Mouse (Mus musculus) kidney, adult 2 months (tissue): ENCODE results near the gene Tec. TPM values are rescaled to one million over a fixed set of nuclear protein-coding genes. Genes with fewer than 3 reads are reported as not detected.

Source experiments
- DNase-seq: peaks from one replicate; pipeline ENCODE4 v3.0.0; 2021
- H3K27ac ChIP-seq: fragments of 200-500 bp; 2 replicates; pipeline ENCODE4 v1.5.1; 2012; ENCODE audit warnings: low read depth, low read length, control low read depth, inconsistent platforms; ENCODE audit not compliant: insufficient read depth
- H3K27me3 ChIP-seq: fragments of 200-500 bp; replicated peaks from 2 replicates; pipeline ENCODE4 v1.6.1; 2012; ENCODE audit warnings: mild to moderate bottlenecking, moderate library complexity, low read length, inconsistent platforms; ENCODE audit not compliant: control insufficient read depth, insufficient read depth
- H3K36me3 ChIP-seq: fragments of 200-500 bp; 2 replicates; pipeline ENCODE4 v1.6.1; 2012; ENCODE audit warnings: mild to moderate bottlenecking, moderate library complexity, low read length, inconsistent platforms; ENCODE audit not compliant: control insufficient read depth, insufficient read depth
- H3K4me1 ChIP-seq: fragments of 200-500 bp; 2 replicates; pipeline ENCODE4 v1.6.1; 2011; ENCODE audit warnings: low read length; ENCODE audit not compliant: control insufficient read depth, insufficient read depth
- H3K4me3 ChIP-seq: fragments of 200-500 bp; 2 replicates; pipeline ENCODE4 v1.5.1; 2011; ENCODE audit warnings: mild to moderate bottlenecking, low read depth, low read length, control low read depth; ENCODE audit not compliant: insufficient read depth
- CTCF ChIP-seq: fragments of 200-500 bp; conservative IDR thresholded peaks from 2 replicates; pipeline ENCODE4 v1.5.1; 2011; ENCODE audit warnings: low read depth, mild to moderate bottlenecking, control low read depth, low read length, moderate library complexity, mixed read lengths; ENCODE audit not compliant: insufficient read depth, insufficient read length
- POLR2A ChIP-seq: fragments of 200-500 bp; IDR thresholded peaks from one replicate; pipeline ENCODE4 v1.6.1; 2011; ENCODE audit warnings: low read depth, low read length, control low read depth
- WGBS: fragments of 180-500 bp; shearing (Covaris S2); methylation state at CpG from one replicate; pipeline ENCODE4 v1.1.7; 2018; 5-methylcytosine and 5-hydroxymethylcytosine counted together
- polyA plus RNA-seq: library from polyadenylated mRNA; depleted of rRNA; stranded (reverse); fragments of >200 nt; gene quantifications from 2 replicates; pipeline ENCODE4 v1.2.3, GENCODE M21; 2012

Gene Tec
- polyA plus RNA-seq, 1 experiment = 8.1 TPM

DNA sequence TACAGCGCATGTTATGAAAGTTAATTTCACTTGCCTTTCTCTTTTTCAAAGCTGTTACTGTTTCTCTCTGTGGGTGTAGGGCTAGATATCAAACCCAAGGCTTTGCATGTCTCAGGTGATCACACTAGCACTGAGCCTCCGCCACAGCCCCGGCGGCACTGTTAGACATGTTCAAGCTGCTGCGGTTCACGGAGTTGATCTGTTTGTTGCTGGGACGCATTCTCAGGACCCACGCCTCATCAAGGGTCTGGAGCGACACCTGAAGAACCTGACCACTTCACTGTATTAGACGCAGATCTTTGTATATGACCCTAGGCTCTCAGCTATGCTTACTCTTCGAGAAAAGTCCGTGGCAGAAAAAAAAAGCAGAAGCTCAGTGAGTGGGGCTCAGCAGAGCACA, 10.0 kb downstream of the Tec start:
- Histone ChIP-seq H3K36me3 (no peaks in the 10 kb centered on the region), H3K27ac (no peak overlapping the region), H3K4me3 (no peak overlapping the region), H3K27me3 (no peaks in the 10 kb centered on the region), H3K4me1 (peaks cover 8% of the 10 kb centered on the region)
- no peak for DNase-seq
- TF ChIP-seq POLR2A (no peak), CTCF (no peak)
- 92% methylated on average over 12 of the region's 12 CpGs for WGBS

DNA sequence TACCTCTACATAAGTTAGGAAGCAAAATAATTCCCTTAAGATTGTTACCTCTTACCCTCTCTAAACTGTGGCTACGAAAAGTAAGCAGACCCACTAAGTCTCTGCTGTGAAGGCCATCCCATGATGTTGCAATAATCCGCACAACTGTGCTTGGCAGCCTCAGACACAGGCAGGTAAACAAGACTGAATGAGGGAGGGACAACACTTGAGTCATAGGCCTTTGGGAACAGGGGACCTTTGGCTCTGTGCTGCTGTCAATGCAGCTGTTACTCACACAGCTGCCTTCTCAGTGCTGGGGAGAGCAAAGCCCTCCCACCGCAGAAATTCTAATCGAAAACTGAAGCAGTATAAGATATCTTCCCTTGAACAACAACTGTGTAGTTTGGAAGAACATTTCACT, 10.5 kb downstream of the Tec start:
- Histone ChIP-seq H3K27ac (no peak overlapping the region), H3K4me3 (no peak overlapping the region), H3K4me1 (peaks cover 7% of the 10 kb centered on the region), H3K27me3 (no peaks in the 10 kb centered on the region), H3K36me3 (no peaks in the 10 kb centered on the region)
- TF ChIP-seq POLR2A (no peak), CTCF (no peak)
- DNase-seq = no peak
- WGBS = 73% methylated on average over 4 of the region's 4 CpGs

DNA sequence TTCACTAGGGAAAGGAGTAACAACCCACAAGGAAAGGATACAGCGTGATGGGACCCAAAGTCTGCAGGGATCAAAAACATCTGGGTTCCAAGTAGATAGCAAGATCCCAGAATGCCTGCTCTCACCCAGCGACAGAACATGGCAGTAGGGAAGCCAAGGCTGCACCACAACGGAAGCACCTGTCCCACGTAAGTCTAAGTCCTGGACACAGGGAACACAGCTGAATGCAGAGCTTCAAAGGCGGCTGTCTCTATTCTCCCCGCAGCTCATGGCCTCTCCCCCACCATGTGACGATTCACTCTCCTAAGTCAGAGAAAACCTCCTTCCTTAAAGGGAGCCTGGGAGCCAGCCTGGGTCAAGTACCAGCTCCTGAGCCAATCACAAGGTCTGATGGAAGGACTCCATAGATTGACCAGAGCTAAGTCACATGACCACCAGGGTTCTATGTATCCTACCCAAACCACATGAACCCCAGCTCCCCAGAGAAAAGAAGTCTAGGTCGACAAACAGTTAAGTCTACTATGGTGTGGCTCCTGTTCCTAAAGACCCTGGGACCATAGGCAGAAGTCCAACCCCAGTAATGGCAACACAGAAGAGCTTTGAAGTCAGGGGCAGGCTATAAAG, 11.9 kb downstream of the Tec start:
- H3K27ac ChIP-seq = no peak overlapping the region
- H3K4me3 ChIP-seq = no peak overlapping the region
- H3K4me1 ChIP-seq = peaks cover 5% of the 10 kb centered on the region
- 86% methylated on average over 8 of the region's 8 CpGs for WGBS
- TF ChIP-seq CTCF (no peak), POLR2A (no peak)
- H3K36me3 ChIP-seq = no peaks in the 10 kb centered on the region
- no peak for DNase-seq
- H3K27me3 ChIP-seq = no peaks in the 10 kb centered on the region

DNA sequence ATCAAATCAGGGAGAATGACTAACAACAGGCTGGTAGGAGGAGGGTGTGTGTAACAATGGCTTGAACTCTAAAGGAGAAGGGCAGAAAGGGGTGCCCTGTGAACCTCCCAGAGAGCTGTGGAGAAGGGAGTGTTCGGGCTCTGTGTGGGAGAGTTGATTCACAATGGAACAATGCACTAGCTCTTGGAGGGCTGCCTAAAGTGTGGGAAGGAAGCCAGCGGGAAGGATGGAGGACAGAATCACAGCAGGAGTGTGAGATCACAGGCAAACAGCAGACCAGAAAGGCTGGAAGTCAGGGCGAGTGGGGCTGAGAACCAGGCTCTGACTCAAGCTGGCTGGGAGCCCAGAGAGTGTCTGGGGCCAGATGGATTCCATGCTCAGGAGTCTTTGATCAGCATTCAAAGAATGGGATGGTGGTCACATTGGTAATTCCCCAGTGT, 12.6 kb downstream of the Tec start:
- no peak for TF ChIP-seq POLR2A
- no peak for TF ChIP-seq CTCF
- Histone ChIP-seq H3K4me1 (peaks cover 4% of the 10 kb centered on the region), H3K27me3 (no peaks in the 10 kb centered on the region), H3K4me3 (no peak overlapping the region), H3K27ac (no peak overlapping the region), H3K36me3 (no peaks in the 10 kb centered on the region)
- peak; percentile 71 for DNase-seq
- WGBS = 29% methylated on average over 3 of the region's 3 CpGs

DNA sequence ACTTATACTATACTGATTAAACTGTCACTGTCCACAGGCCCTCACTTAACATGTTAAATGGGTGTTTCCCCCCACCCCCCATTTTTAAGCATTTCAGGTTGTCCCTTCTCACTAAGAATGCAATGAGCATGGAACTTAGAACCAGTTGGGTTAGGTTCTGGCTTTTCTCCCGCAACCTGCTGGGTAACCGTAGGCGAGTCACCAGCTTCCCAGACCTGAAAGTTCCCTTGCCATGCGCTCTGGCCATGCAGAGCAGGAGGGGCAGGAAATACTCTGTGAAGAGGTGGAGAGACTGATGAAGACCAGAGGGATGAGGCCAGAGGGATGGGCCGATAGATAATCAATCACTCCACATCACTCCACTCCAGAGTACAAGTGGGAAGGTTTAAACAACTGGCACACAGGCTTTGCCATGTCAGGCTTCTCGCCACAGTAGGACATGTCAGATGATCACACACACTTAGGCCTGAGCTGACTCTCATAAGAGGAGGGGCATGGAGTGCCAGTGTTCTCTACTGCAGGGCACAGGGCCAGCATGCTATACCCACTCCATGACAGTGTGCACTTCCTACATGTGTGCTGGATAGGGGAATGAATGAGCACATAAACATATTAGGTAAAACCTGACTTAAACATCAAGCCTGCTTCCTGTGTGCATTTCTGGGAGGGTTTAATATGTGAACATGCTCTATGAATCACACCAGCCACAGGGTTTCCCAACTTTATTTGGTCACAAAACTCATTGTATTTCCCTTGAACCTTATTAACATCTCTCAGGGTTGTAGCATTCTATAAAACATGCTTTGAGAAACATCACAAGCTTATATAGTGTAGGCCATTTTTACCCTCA, 13.9 kb downstream of the Tec start:
- WGBS = 86% methylated on average over 6 of the region's 6 CpGs
- no peak for TF ChIP-seq POLR2A
- TF ChIP-seq CTCF = no peak
- H3K27ac ChIP-seq = no peak overlapping the region
- no peaks in the 10 kb centered on the region for H3K36me3 ChIP-seq
- no peak for DNase-seq
- H3K4me3 ChIP-seq = no peak overlapping the region
- H3K4me1 ChIP-seq = peaks cover 4% of the 10 kb centered on the region
- H3K27me3 ChIP-seq = no peaks in the 10 kb centered on the region

DNA sequence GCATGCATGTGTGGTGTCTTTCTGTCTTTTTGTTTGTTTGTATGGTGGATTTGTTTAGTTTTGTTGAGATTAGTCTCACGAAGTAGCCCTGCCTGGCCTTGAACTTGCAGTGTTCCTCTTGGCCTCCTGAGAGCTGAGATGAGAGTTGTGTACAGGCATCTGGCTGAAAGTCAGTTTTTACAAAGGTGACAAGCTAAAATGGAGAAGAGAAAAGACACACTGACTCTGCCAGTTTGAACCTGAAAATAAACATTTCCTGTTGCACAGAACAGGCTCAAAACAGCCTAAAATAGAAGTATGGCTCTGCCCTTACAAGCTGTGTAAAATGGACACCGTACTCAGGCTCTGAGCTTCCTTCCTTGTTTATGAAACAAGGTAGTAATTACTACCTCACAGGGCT, 14.9 kb downstream of the Tec start:
- 70% methylated on average over 2 of the region's 2 CpGs for WGBS
- TF ChIP-seq POLR2A (no peak), CTCF (no peak)
- Histone ChIP-seq H3K4me3 (no peak overlapping the region), H3K4me1 (peaks cover 4% of the 10 kb centered on the region), H3K27ac (no peak overlapping the region), H3K27me3 (no peaks in the 10 kb centered on the region), H3K36me3 (no peaks in the 10 kb centered on the region)
- no peak for DNase-seq

DNA sequence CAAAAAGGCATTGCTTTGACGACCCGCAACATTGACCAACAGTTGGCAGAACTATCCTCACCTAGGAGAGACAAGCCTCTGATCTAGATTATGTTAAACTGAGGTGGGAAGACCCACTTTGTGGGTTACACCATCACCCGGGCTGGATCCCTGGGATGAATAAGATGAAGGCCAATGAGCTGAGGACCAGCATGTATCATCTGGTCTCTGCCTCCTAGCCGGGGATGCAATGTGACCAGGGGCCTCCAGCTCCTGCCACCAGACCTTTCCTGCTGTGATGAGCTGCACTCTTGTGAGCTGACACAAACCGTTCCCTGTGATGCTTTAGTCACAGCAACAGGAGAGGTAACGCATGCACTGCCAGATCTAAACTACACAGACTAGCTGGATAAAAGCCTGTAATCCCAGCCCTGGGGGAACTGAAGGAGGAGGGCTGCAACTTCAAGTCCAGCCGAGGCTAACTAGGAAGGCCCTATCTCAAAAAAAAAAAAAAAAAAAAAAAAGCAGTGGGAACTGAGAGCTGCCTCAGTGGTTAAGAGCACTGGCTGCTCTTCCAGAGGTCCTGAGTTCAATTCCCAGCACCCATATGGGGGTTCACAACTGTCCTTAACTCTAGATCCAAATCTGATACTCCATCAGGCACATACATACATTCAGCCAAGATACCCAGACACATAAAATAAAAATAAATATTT, 15.8 kb downstream of the Tec start:
- Histone ChIP-seq H3K27ac (no peak overlapping the region), H3K4me1 (no peaks in the 10 kb centered on the region; the same call in none of the 2 replicates), H3K4me3 (no peak overlapping the region), H3K36me3 (no peaks in the 10 kb centered on the region), H3K27me3 (no peaks in the 10 kb centered on the region)
- no peak for DNase-seq
- TF ChIP-seq CTCF (no peak), POLR2A (no peak)
- 92% methylated on average over 7 of the region's 7 CpGs for WGBS
